In genomic region chr11:100403445-100404134, GRCm38 (mm10) we compare ENCODE assay signal across 17 mouse cellular contexts. TPM values are rescaled to one million over a fixed set of nuclear protein-coding genes. Genes with fewer than 3 reads are reported as not detected.
DNase-seq lines count a peak whose midpoint lies in the region; ATAC-seq lines count a peak whose summit lies in the region.
"Had no signal": no experiment of that assay in that cellular context is flagged by ENCODE, and none has a peak within 500 bp of the region (broad histone marks: within the 10 kb centered on the region; RNA-seq: fewer than 3 reads in every experiment).

No protein-coding gene starts in this region.

- peaks cover 3% of the 10 kb centered on the region; the same call in 1 of the 2 replicates for H3K36me3 ChIP-seq in kidney, embryonic 16.5 days (ENCODE audit: insufficient read depth, low read length)
- peaks cover 11% of the 10 kb centered on the region for H3K36me3 ChIP-seq in heart, embryonic 13.5 days
- H3K36me3 ChIP-seq: liver, embryonic 15.5 days; midbrain, embryonic 13.5 days had no signal

- H3K4me3 ChIP-seq in kidney, embryonic 16.5 days (ENCODE audit: low read length): no peak overlapping the region
- H3K4me3 ChIP-seq in heart, embryonic 13.5 days: no peak overlapping the region
- H3K4me3 ChIP-seq: embryonic facial prominence, embryonic 12.5 days; hindbrain, embryonic 12.5 days; liver, embryonic 15.5 days; midbrain, embryonic 13.5 days had no signal

- H3K27ac ChIP-seq in kidney, embryonic 16.5 days (ENCODE audit: low read length): 0 out of 2 replicates have a peak overlapping the region, but pooled peaks have one; percentile 25
- peak overlapping the region; percentile 97 for H3K27ac ChIP-seq in heart, embryonic 13.5 days (replicated peaks)
- H3K27ac ChIP-seq: embryonic facial prominence, embryonic 12.5 days; hindbrain, embryonic 12.5 days; liver, embryonic 15.5 days; midbrain, embryonic 13.5 days had no signal

- peaks cover 25% of the 10 kb centered on the region for H3K4me1 ChIP-seq in kidney, embryonic 16.5 days (ENCODE audit: insufficient read depth, low read length)
- peaks cover 68% of the 10 kb centered on the region for H3K4me1 ChIP-seq in heart, embryonic 13.5 days

- WGBS in kidney, embryonic 16.5 days: 47% methylated on average over 10 of the region's 10 CpGs
- 15% methylated on average over 10 of the region's 10 CpGs for WGBS in heart, embryonic 13.5 days

- no peak overlapping the region for H3K9ac ChIP-seq in kidney, embryonic 16.5 days (replicated peaks; ENCODE audit: low read length)
- peak overlapping the region; percentile 75 for H3K9ac ChIP-seq in heart, embryonic 13.5 days
- H3K9ac ChIP-seq: embryonic facial prominence, embryonic 12.5 days; hindbrain, embryonic 12.5 days; liver, embryonic 15.5 days; midbrain, embryonic 13.5 days had no signal

- H3K9me3 ChIP-seq in kidney, embryonic 16.5 days (ENCODE audit: low read length): no peaks in the 10 kb centered on the region
- no peaks in the 10 kb centered on the region for H3K9me3 ChIP-seq in heart, embryonic 13.5 days
- H3K9me3 ChIP-seq: embryonic facial prominence, embryonic 12.5 days; hindbrain, embryonic 12.5 days; liver, embryonic 15.5 days; midbrain, embryonic 13.5 days had no signal

- ATAC-seq in kidney, embryonic 16.5 days (ENCODE audit: low FRiP score, low TSS enrichment): no peak
- ATAC-seq in heart, embryonic 13.5 days (ENCODE audit: extremely low read depth, insufficient number of reproducible peaks, low FRiP score, low TSS enrichment): no peak
- no peak for ATAC-seq in megakaryocyte-erythroid progenitor cell, adult 5-6 weeks (replicated peaks; ENCODE audit: low FRiP score, low TSS enrichment, poor library complexity, severe bottlenecking)
- ATAC-seq: forebrain, embryonic 14.5 days; midbrain, embryonic 13.5 days had no signal

- peak; percentile 36 for DNase-seq in cerebellum, adult 11-12 months
- DNase-seq in cerebellum, postnatal 4 days (ENCODE audit: low spot score in 2 of 2): no peak
- no peak for DNase-seq in kidney, adult 8-10 months
- peak; percentile 57 for DNase-seq in retina, postnatal 1 day
- DNase-seq in thymus, adult 18-20 months: no peak
- DNase-seq: cerebellum, adult 9-11 months; gastrocnemius, postnatal 10 days; kidney, postnatal 10 days; left cerebral cortex, postnatal 4 days had no signal

- no peaks in the 10 kb centered on the region for H3K27me3 ChIP-seq in kidney, embryonic 16.5 days (ENCODE audit: insufficient read depth, low read length)
- no peaks in the 10 kb centered on the region for H3K27me3 ChIP-seq in heart, embryonic 13.5 days (replicated peaks)
- H3K27me3 ChIP-seq: embryonic facial prominence, embryonic 12.5 days; hindbrain, embryonic 12.5 days; liver, embryonic 15.5 days; midbrain, embryonic 13.5 days had no signal

- H3K4me2 ChIP-seq in kidney, embryonic 16.5 days (replicated peaks; ENCODE audit: low read depth, low read length): no peak overlapping the region
- H3K4me2 ChIP-seq in heart, embryonic 13.5 days: peak overlapping the region; percentile 57
- H3K4me2 ChIP-seq: embryonic facial prominence, embryonic 12.5 days; hindbrain, embryonic 12.5 days; liver, embryonic 15.5 days; midbrain, embryonic 13.5 days had no signal

RNA-seq across cellular contexts. Expression of gene Jup, which starts 6.0 kb away (rescaled TPM):
- 153 and 154 TPM in 2 replicates for polyA plus RNA-seq in kidney, embryonic 16.5 days (2015; fragmentation: Nextera tagmentation; extraction: Ambion mirVana)
- polyA plus RNA-seq in heart, embryonic 13.5 days (2015; fragmentation: Nextera tagmentation; extraction: Ambion mirVana): 107 and 111 TPM in 2 replicates
- 0.40 and 0.81 TPM in 2 replicates for total RNA-seq in megakaryocyte-erythroid progenitor cell, adult 5-6 weeks (2014; fragmentation: Nextera tagmentation)
- total RNA-seq in megakaryocyte-erythroid progenitor cell, adult 5-6 weeks (2017): 0.52 and 0.80 TPM in 2 replicates

RNA-seq across cellular contexts. Expression of gene P3h4, which starts 11.0 kb away (rescaled TPM):
- polyA plus RNA-seq in kidney, embryonic 16.5 days (2015; fragmentation: Nextera tagmentation; extraction: Ambion mirVana): 63.1 and 69.1 TPM in 2 replicates
- 62.9 and 63.5 TPM in 2 replicates for polyA plus RNA-seq in heart, embryonic 13.5 days (2015; fragmentation: Nextera tagmentation; extraction: Ambion mirVana)
- total RNA-seq in megakaryocyte-erythroid progenitor cell, adult 5-6 weeks (2014; fragmentation: Nextera tagmentation): 1.0 TPM in 1 of 2 replicates, not detected in the other
- 0.08 and 0.33 TPM in 2 replicates for total RNA-seq in megakaryocyte-erythroid progenitor cell, adult 5-6 weeks (2017)

RNA-seq across cellular contexts. Expression of gene Fkbp10, which starts 11.9 kb away (rescaled TPM):
- polyA plus RNA-seq in kidney, embryonic 16.5 days (2015; fragmentation: Nextera tagmentation; extraction: Ambion mirVana): 157 and 159 TPM in 2 replicates
- 112 and 119 TPM in 2 replicates for polyA plus RNA-seq in heart, embryonic 13.5 days (2015; fragmentation: Nextera tagmentation; extraction: Ambion mirVana)
- total RNA-seq in megakaryocyte-erythroid progenitor cell, adult 5-6 weeks (2014; fragmentation: Nextera tagmentation): not detected in 2 replicates
- total RNA-seq in megakaryocyte-erythroid progenitor cell, adult 5-6 weeks (2017): 0.53 TPM in 1 of 2 replicates, not detected in the other

RNA-seq across cellular contexts. Expression of gene Nt5c3b, which starts 38.0 kb away (rescaled TPM):
- 126 and 131 TPM in 2 replicates for polyA plus RNA-seq in kidney, embryonic 16.5 days (2015; fragmentation: Nextera tagmentation; extraction: Ambion mirVana)
- 104 and 110 TPM in 2 replicates for polyA plus RNA-seq in heart, embryonic 13.5 days (2015; fragmentation: Nextera tagmentation; extraction: Ambion mirVana)
- 35.7 and 54.2 TPM in 2 replicates for total RNA-seq in megakaryocyte-erythroid progenitor cell, adult 5-6 weeks (2014; fragmentation: Nextera tagmentation)
- total RNA-seq in megakaryocyte-erythroid progenitor cell, adult 5-6 weeks (2017): 25.9 and 33.8 TPM in 2 replicates

RNA-seq across cellular contexts. Expression of gene Klhl10, which starts 38.1 kb away (rescaled TPM):
- 0.40 and 0.44 TPM in 2 replicates for polyA plus RNA-seq in kidney, embryonic 16.5 days (2015; fragmentation: Nextera tagmentation; extraction: Ambion mirVana)
- polyA plus RNA-seq in heart, embryonic 13.5 days (2015; fragmentation: Nextera tagmentation; extraction: Ambion mirVana): 0.33 and 0.60 TPM in 2 replicates
- 2.6 TPM in 1 of 2 replicates, not detected in the other for total RNA-seq in megakaryocyte-erythroid progenitor cell, adult 5-6 weeks (2014; fragmentation: Nextera tagmentation)
- 1.6 TPM in 1 of 2 replicates, not detected in the other for total RNA-seq in megakaryocyte-erythroid progenitor cell, adult 5-6 weeks (2017)

Comparison
In these comparisons a context has a peak if more than half of its experiments do, and no peak if none do; other contexts are left out.
1. DNase-seq: peak in cerebellum, adult 11-12 months (single experiment) and retina, postnatal 1 day (single experiment); none in cerebellum, postnatal 4 days (0 of 2), kidney, adult 8-10 months (0 of 2) and thymus, adult 18-20 months (0 of 2).